Mouse (Mus musculus): ENCODE measurements at regions not wholly inside any gene's neighbourhood (a gene's known extent, or its start where the extent isn't known, plus 50 kb on each side); places are given as distances from the start of the nearest gene placed in this dataset.

GRCm38 (mm10) chr1:88601801-88602200, 91.9 kb upstream of the Glrp1 start:
- TF ChIP-seq JUND (conservative IDR thresholded peaks at IDR 0.05; ENCODE audit: low read depth, low read length) (no peak), CTCF (conservative IDR thresholded peaks at IDR 0.05 in 1 of 2, IDR thresholded peaks at IDR 0.05 in 1 of 2; ENCODE audit: low read depth in 2 of 2, low read length in 2 of 2) (no peak), KAT2A (IDR thresholded peaks at IDR 0.05; ENCODE audit: insufficient replicate concordance, low read length) (no peak), EP300 (IDR thresholded peaks at IDR 0.05; ENCODE audit: low read length) (no peak), E2F4 (IDR thresholded peaks at IDR 0.05; ENCODE audit: insufficient replicate concordance, low read depth, low read length) (no peak), TCF12 (IDR thresholded peaks at IDR 0.05; ENCODE audit: low read depth, low read length) (no peak)
